Mouse (Mus musculus) ES-E14 (cell line): ENCODE measurements around the gene Tmem63c.

ENCODE experiments used
- HCFC1 ChIP-seq: IDR thresholded peaks from 2 replicates; pipeline ENCODE4 v1.6.1; 2012; ENCODE audit warnings: low read length, inconsistent platforms, borderline replicate concordance; ENCODE audit not compliant: insufficient read depth
- MAFK ChIP-seq: IDR thresholded peaks from 2 replicates; pipeline ENCODE4 v1.6.1; 2014; ENCODE audit warnings: mild to moderate bottlenecking, low read depth, low read length, inconsistent platforms; ENCODE audit not compliant: insufficient read depth
- ZC3H11A ChIP-seq: IDR thresholded peaks from 2 replicates; pipeline ENCODE4 v1.6.1; 2012; ENCODE audit warnings: low read depth, mild to moderate bottlenecking, inconsistent platforms, low read length, borderline replicate concordance

- no peak for TF ChIP-seq MAFK
- no peak for TF ChIP-seq HCFC1
- no peak for TF ChIP-seq ZC3H11A
Measured at GRCm38 (mm10) chr12:87057066-87057465, 35.9 kb downstream of the Tmem63c start.
